Mouse (Mus musculus) stomach, embryonic 15.5 days (tissue): Measurements from ENCODE around the gene Mfsd2a. TPM values are rescaled to one million over a fixed set of nuclear protein-coding genes. Genes with fewer than 3 reads are reported as not detected.

ENCODE experiments used
- ATAC-seq: fragments of 200-750 bp; cut with Nextera tagmentation; 2 replicates; pipeline ENCODE4 v1.8.0; 2017; ENCODE audit warnings: low read depth, moderate number of reproducible peaks, moderate TSS enrichment; ENCODE audit not compliant: insufficient read depth, low FRiP score
- H3K27ac ChIP-seq: fragments of 300-500 bp; sonication (generic); 2 replicates; pipeline ENCODE4 v1.5.1; 2015; ENCODE audit warnings: mild to moderate bottlenecking, inconsistent platforms
- H3K27me3 ChIP-seq: fragments of 300-500 bp; sonication (generic); replicated peaks from 2 replicates; pipeline ENCODE4 v1.6.1; 2015; ENCODE audit warnings: inconsistent platforms
- H3K36me3 ChIP-seq: fragments of 300-500 bp; sonication (generic); 2 replicates; pipeline ENCODE4 v1.6.1; 2015; ENCODE audit warnings: inconsistent platforms
- H3K4me1 ChIP-seq: fragments of 300-500 bp; sonication (generic); 2 replicates; pipeline ENCODE4 v1.6.1; 2015; ENCODE audit warnings: inconsistent platforms
- H3K4me2 ChIP-seq: fragments of 300-500 bp; sonication (generic); 2 replicates; pipeline ENCODE4 v1.6.1; 2015; ENCODE audit warnings: mild to moderate bottlenecking, inconsistent platforms
- H3K4me3 ChIP-seq: fragments of 300-500 bp; sonication (generic); replicated peaks from 2 replicates; pipeline ENCODE4 v1.5.1; 2015; ENCODE audit warnings: inconsistent platforms
- H3K9ac ChIP-seq: fragments of 300-500 bp; sonication (generic); 2 replicates; pipeline ENCODE4 v1.6.1; 2015; ENCODE audit warnings: inconsistent platforms
- H3K9me3 ChIP-seq: fragments of 300-500 bp; sonication (generic); 2 replicates; pipeline ENCODE4 v1.6.1; 2016; ENCODE audit warnings: inconsistent platforms
- WGBS: fragments of 180-500 bp; shearing (Covaris S2); methylation state at CpG from one replicate; pipeline ENCODE4 v1.1.7; 2015; 5-methylcytosine and 5-hydroxymethylcytosine counted together
- polyA plus RNA-seq: library from polyadenylated mRNA; unstranded; fragments of >200 nt; fragmentation: Nextera tagmentation; extraction: Ambion mirVana; gene quantifications from 2 replicates; pipeline ENCODE4 v1.2.1, GENCODE M21; 2015

The Mfsd2a gene
- polyA plus RNA-seq, 1 experiment from 2014 or later, result 4.1 TPM

DNA sequence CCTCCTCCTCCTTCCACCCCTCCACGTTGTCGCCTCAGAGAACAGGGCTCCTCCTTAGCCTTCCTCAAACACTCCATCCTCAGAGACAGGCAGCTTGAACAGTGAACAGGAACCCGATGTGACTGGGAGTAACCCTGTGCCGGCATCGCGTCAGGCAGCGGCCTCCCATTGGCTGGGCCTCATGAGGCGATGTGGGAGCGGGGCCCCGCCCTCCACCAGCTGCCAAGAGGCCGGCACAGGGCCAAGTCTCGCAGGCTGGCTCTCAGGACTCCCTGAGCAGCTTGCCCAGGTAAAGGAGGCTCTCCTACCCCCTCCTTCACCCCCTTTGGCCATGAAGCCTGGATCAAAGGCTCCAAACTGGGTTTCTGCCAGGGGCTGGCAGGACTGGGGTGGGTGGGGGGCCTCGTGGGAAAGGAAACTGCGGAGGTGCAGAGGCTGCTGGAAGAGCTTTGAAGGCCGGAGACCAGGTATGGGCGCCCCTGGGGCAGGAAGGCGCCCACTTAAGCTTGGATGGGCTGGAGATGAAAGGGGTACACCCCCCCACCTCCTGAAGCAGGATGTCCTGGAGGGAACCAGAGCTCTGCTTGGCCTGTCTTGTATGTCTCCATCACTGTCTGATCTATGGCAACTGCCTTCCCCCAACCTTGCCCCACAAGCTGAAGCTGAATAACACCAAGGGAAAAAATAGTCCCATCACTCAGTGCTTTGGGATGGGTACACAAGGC, 5.4 kb downstream of the Mfsd2a start:
- Histone ChIP-seq H3K4me3 (peak overlapping the region; percentile 12; the same call in 1 of the 2 replicates), H3K4me2 (peak overlapping the region; percentile 44), H3K27me3 (no peaks in the 10 kb centered on the region), H3K9ac (no peak overlapping the region), H3K36me3 (no peaks in the 10 kb centered on the region), H3K4me1 (peaks cover 19% of the 10 kb centered on the region), H3K27ac (peak overlapping the region; percentile 80), H3K9me3 (no peaks in the 10 kb centered on the region)
- 7% methylated on average over 17 of the region's 17 CpGs for WGBS
- peak; percentile 93 for ATAC-seq

DNA sequence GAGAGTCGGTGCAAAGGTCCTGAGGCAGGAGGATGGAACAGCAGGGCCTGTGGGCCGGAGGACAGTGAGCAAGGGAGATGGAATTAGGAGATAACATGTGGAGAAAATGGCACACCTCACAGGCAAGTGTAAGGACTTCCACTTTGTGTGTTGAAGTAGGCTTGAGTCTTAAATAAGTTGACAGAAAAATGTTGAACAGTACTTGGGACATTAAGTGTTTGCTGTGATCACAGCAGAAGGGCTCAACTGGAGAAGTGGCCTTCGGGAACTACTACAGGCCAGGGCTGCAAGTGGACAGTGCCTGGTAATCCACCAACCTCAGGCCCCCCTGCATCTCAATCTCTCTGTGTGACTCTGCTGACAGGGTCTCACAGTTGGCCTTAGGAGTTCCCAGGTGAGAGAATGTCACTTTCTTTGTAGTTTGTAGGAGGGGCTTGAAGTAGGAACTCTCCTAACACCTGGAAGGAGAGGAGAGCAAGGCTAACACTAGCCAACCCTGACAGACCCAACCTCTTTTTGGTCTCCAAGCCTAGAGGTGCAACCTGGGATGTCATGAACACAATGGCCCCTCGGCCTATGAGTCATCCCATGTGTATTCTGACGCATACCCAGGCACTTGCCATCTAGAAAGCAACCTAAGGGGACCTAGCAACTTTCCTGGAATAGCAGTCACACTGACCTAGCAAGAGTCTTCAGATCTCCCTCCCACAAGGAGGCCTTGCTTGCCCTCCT, 6.1 kb downstream of the Mfsd2a start:
- H3K27me3 ChIP-seq, result no peaks in the 10 kb centered on the region
- WGBS, result 54% methylated on average over 5 of the region's 5 CpGs

DNA sequence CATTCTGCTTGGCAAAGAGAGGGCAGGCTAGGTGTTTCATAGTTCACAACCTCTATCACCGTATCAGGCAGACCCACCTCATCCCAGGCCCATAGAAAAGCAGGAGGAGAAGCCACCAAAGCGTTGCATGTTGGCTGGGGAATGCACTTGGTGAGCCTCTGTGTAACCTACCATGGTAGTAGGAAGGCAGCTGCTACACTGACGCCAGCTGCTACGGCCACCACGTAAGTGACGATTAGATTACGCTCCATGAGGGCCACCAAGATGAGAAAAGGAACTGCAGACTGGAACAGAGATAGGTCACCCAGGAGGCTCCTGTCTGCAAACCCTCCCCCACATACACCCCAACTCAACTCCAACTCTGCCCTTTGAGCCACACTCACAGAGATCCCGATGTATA, 11.9 kb downstream of the Mfsd2a start:
- H3K4me2 ChIP-seq, result no peak overlapping the region
- no peak overlapping the region for H3K9ac ChIP-seq
- H3K4me3 ChIP-seq, result no peak overlapping the region
- H3K27ac ChIP-seq, result no peak overlapping the region
- no peaks in the 10 kb centered on the region for H3K27me3 ChIP-seq
- H3K36me3 ChIP-seq, result no peaks in the 10 kb centered on the region
- H3K9me3 ChIP-seq, result no peaks in the 10 kb centered on the region
- H3K4me1 ChIP-seq, result no peaks in the 10 kb centered on the region
- WGBS, result 83% methylated on average over 8 of the region's 8 CpGs
- ATAC-seq, result no peak

More for the DNA sequence above, 6.1 kb downstream of the Mfsd2a start:
- peak; percentile 45; the same call in 1 of the 2 replicates for ATAC-seq
- Histone ChIP-seq H3K4me3 (peak overlapping the region; percentile 12; the same call in 1 of the 2 replicates), H3K36me3 (no peaks in the 10 kb centered on the region), H3K27ac (peak overlapping the region; percentile 80), H3K9me3 (no peaks in the 10 kb centered on the region), H3K4me2 (peak overlapping the region; percentile 44), H3K4me1 (peaks cover 15% of the 10 kb centered on the region), H3K9ac (no peak overlapping the region)

DNA sequence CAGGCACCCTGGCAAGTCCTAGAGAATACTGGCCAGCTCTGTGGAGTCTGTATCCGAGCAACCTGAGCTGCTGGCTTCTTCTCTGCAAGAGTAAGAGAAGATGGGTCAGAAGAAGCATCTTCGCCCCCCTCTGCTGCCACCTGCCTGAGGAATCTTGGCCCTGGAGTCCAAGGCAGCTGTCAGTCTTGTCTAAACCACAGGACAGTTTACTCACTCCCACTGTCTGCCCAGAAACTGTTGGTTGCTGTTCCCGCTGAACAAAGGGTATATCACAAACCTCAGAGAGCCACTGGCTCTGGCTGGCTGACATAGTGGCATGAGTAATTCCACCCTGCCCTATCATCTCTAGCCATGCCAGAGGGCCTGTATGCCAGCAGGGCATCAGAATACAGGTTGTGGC, 13.8 kb downstream of the Mfsd2a start:
- Histone ChIP-seq H3K36me3 (no peaks in the 10 kb centered on the region), H3K4me2 (no peak overlapping the region), H3K9me3 (no peaks in the 10 kb centered on the region), H3K9ac (no peak overlapping the region), H3K4me3 (no peak overlapping the region), H3K27me3 (no peaks in the 10 kb centered on the region), H3K27ac (no peak overlapping the region), H3K4me1 (no peaks in the 10 kb centered on the region)
- WGBS, result 80% methylated on average over 3 of the region's 3 CpGs
- ATAC-seq, result no peak

DNA sequence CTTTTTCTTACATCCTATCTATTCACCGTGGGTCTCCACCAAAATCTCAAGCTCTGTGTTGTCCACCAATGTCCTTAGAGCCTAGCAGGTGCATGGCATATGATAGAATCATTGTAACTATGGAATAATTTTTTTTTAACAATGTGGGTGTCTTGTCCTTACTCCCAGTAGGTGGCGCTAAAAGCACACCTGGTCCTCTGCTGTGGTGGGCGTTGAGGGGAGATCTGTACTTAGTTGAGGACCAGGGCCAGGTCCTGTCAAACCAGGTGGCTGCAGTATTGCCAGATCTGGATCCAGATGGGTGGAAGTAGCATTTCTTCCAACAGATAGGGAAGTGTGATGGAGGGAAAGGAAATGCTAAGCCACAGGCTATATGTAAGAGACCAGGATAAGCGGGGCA, 16.6 kb downstream of the Mfsd2a start:
- Histone ChIP-seq H3K4me1 (no peaks in the 10 kb centered on the region), H3K9me3 (no peaks in the 10 kb centered on the region), H3K9ac (no peak overlapping the region), H3K36me3 (no peaks in the 10 kb centered on the region), H3K27me3 (no peaks in the 10 kb centered on the region), H3K27ac (no peak overlapping the region), H3K4me2 (no peak overlapping the region), H3K4me3 (no peak overlapping the region)
- WGBS, result 21% methylated on average over 4 of the region's 4 CpGs
- ATAC-seq, result no peak

DNA sequence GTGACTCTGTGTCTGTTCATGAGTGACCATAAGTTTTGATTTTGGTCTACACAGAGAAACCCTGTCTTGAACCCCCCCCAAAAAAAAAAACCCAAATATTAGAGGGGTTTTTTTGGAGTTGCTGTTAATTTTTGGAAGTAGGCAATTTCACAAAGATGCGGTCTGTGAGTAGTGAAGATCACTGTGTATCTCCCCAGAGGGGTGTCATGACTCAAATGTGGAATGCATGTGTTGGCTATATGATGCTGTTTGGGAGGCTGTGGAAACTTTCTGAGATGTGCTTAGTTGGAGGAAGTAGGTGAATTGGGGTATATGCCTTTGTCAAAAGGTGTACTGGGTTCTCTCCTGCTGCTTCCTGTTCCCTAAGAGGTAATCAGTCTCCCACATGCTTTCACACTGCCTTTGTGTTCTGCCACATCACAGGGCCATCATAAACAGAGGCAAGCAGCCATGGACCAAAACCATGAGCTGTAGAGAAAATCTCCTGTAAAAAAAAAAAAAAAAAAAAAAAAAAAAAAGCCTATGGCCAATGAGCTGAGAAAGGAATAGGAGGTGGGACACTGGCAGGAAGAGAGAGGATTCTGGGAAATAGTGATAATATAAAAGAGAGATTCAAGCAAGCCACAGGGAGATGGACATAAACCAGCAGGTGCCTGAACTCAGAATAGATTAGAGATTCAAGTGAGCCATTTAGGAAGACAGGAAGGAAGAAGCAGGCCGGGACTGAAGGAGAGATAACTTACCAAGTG, 21.8 kb downstream of the Mfsd2a start:
- H3K27ac ChIP-seq, result no peak overlapping the region
- H3K9ac ChIP-seq, result no peak overlapping the region
- WGBS, result 84% methylated on average over 2 of the region's 2 CpGs
- no peaks in the 10 kb centered on the region for H3K36me3 ChIP-seq
- H3K27me3 ChIP-seq, result no peaks in the 10 kb centered on the region
- no peak for ATAC-seq
- H3K4me3 ChIP-seq, result no peak overlapping the region
- H3K4me2 ChIP-seq, result no peak overlapping the region
- H3K4me1 ChIP-seq, result no peaks in the 10 kb centered on the region
- H3K9me3 ChIP-seq, result no peaks in the 10 kb centered on the region

DNA sequence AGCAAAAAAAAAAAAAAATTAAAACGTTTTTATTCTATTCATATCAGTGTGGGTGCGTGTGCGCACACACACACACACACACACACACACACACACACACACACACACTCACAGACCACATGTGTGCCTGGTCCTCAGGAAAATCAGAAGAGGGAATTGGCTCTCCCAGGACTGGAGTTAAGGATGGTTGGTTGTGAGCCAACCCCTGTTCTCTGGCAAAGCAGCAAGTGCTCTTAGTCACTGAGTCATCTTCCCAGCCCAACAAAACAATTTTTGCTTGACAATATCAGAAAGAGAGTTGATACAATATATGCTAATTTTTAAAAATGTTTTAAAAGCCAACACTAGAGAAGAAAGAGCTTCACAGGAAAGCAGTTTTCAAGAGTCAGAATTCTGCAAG, 23.5 kb downstream of the Mfsd2a start:
- no peak for ATAC-seq
- WGBS, result 80% methylated on average over 3 of the region's 3 CpGs
- no peak overlapping the region for H3K27ac ChIP-seq
- H3K9ac ChIP-seq, result no peak overlapping the region
- no peaks in the 10 kb centered on the region for H3K9me3 ChIP-seq
- no peak overlapping the region for H3K4me2 ChIP-seq
- no peaks in the 10 kb centered on the region for H3K27me3 ChIP-seq
- no peaks in the 10 kb centered on the region for H3K4me1 ChIP-seq
- no peak overlapping the region for H3K4me3 ChIP-seq
- H3K36me3 ChIP-seq, result no peaks in the 10 kb centered on the region

DNA sequence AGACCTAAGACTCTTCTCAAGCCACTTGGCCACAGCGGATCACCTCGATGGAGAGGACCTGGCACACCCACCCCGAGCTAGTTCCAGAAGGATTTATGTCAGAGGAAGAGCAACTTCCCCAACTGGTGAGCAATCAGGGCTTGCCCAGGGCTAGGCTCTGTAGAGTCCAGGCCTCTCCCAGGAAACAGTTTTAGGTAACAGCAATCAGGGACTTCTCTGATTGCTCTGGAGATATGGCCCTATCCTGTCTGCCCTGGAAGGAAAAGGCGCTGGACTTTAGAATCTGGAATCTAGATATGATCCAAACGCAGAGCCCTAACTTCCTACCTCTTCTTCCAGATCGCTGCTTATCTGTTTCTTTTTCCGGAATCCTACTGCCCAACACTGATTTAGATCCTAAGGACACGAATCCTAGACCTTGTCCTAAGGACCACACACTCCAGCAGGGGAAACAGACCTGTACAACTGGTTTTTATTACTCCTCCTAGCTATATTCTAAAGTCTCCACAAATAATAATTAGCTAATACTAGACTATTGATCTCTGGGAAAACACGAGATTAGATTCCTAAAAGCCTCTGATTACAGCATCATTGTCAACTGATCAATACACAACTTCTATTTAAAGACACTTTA, 25.4 kb downstream of the Mfsd2a start:
- H3K9ac ChIP-seq, result no peak overlapping the region
- no peaks in the 10 kb centered on the region for H3K4me1 ChIP-seq
- 78% methylated on average over 9 of the region's 9 CpGs for WGBS
- H3K9me3 ChIP-seq, result no peaks in the 10 kb centered on the region
- H3K4me3 ChIP-seq, result no peak overlapping the region
- no peaks in the 10 kb centered on the region for H3K27me3 ChIP-seq
- H3K27ac ChIP-seq, result no peak overlapping the region
- H3K36me3 ChIP-seq, result no peaks in the 10 kb centered on the region
- no peak for ATAC-seq
- H3K4me2 ChIP-seq, result no peak overlapping the region

- H3K4me2 ChIP-seq, result no peak overlapping the region
- 28% methylated on average over 3 of the region's 3 CpGs for WGBS
- no peak overlapping the region for H3K4me3 ChIP-seq
- ATAC-seq, result no peak
- no peak overlapping the region for H3K9ac ChIP-seq
- H3K9me3 ChIP-seq, result no peaks in the 10 kb centered on the region
- H3K4me1 ChIP-seq, result no peaks in the 10 kb centered on the region
- H3K27me3 ChIP-seq, result no peaks in the 10 kb centered on the region
- H3K27ac ChIP-seq, result no peak overlapping the region
- H3K36me3 ChIP-seq, result no peaks in the 10 kb centered on the region
Measured at GRCm38 (mm10) chr4:122933857-122934256, 27.1 kb downstream of the Mfsd2a start.

- Histone ChIP-seq H3K4me3 (no peak overlapping the region), H3K9ac (no peak overlapping the region), H3K9me3 (no peaks in the 10 kb centered on the region), H3K4me2 (no peak overlapping the region), H3K27ac (no peak overlapping the region), H3K4me1 (no peaks in the 10 kb centered on the region), H3K36me3 (no peaks in the 10 kb centered on the region), H3K27me3 (no peaks in the 10 kb centered on the region)
- 55% methylated on average over 3 of the region's 3 CpGs for WGBS
- no peak for ATAC-seq
Measured at GRCm38 (mm10) chr4:122933051-122933591, 27.9 kb downstream of the Mfsd2a start.

DNA sequence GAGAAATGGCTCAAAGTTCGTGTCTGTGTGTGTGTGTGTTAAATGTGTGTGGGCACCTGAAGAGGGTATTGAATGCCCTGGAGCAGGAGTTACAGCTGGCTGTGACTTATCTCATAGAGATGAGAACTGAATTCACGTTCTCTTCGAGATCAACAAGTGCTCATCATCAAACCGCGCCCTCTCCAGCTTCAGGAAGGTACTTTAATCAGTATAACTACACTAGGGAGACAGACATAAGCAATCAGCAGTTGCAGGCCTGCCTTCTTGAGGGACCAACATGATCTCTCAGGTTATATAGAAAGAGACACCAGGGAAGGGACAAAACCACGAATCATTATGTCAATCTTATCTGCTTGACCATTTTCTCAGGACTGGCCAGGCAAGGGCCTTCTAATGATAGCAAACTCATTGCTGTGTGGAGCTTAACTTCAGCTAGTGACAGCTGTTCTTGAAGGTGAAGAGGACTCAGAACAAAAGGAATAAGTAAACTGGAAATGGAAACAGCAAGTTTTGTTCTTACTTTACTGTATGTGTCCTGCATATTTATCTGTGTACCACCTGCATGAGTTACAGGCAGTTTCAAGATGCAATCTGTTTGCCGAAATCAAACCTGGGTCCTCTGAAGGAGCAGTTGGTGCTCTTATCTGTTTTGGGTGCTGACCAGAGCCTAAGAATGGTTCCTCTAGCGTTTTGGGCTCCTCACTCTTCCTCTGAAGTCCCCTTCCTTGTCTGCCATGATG, 28.6 kb downstream of the Mfsd2a start:
- Histone ChIP-seq H3K9ac (no peak overlapping the region), H3K4me3 (no peak overlapping the region), H3K4me1 (no peaks in the 10 kb centered on the region), H3K36me3 (no peaks in the 10 kb centered on the region), H3K9me3 (no peaks in the 10 kb centered on the region), H3K27me3 (no peaks in the 10 kb centered on the region), H3K4me2 (no peak overlapping the region), H3K27ac (no peak overlapping the region)
- no peak for ATAC-seq
- whole genome bisulfite sequencing, result 68% methylated on average over 8 of the region's 8 CpGs
